Mouse (Mus musculus) cerebellum, adult 9-11 months (tissue): Measurements from ENCODE around the gene Emsy.

Experiments used
- DNase-seq: peaks from one replicate; pipeline ENCODE4 v3.0.0; 2022

The Emsy gene

GRCm38 (mm10) chr7:98667956-98668746, 11.6 kb upstream of the Emsy start:
- no peak for DNase-seq

- DNase-seq, result no peak
These were observed 9.1 kb upstream of the Emsy start for GRCm38 (mm10) chr7:98665726-98666125.

GRCm38 (mm10) chr7:98665166-98665565, 8.6 kb upstream of the Emsy start:
- no peak for DNase-seq

DNA sequence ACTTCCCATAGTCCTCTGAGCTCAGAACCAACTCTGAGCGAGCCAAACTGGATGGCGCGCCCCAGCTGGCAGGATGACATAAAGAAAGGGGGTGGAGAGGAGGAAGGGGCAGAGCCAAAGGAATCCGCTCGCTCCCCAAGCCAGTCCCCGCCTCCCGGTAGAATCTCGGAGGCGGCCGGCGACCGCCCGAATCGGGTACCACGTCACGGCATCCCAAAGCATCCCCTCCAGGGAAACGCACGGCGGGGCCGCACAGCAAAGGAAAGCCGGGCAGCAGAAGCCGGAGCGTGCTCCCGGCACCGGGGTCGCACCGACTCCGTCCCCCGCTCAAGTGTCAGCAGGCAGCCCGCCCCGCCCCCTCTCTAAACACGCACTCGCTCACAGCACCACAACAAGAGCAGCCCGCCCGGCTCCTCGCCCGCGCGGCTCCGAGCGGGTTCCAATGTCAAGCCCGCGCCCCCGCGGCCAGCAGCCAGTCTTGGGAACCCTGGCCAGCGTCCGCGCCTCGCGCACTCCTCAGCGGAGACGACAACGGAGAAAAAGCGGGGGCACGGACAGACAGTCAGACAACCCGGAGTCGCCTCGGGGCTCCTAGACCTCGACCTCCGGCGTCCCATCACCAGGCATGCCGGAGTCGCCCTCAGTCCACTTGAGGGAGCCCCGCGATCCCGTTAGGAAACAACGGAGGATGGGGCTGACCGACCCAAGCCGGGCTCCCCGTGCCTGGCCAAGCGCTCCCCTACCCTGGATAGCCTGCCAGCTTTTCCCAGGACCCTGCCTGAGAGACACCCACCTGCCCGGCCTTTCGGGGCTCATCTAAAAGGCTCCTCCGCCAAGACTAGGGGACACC, 677 bp downstream of the Emsy start:
- peak; percentile 85 for DNase-seq

DNA sequence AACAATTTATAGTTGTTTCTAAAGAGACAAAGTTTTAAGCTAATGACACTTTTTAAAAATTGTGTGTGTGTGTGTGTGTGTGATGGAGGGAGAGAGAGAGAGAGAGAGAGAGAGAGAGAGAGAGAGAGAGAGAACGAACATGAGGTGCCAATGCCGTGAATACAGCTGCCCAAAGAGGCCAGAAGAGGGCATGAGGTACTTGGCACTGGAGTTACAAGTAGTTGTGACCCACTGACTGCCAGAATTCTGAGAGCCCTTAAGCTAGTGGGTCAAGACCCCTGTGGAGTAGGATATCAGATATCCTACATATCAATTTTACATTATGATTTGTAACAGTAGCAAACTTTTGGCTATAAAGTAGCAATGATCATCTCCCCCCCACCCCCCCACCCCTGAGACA, 4.9 kb downstream of the Emsy start:
- DNase-seq, result no peak

- DNase-seq, result no peak
These were observed 12.3 kb downstream of the Emsy start for GRCm38 (mm10) chr7:98644238-98644637.

DNA sequence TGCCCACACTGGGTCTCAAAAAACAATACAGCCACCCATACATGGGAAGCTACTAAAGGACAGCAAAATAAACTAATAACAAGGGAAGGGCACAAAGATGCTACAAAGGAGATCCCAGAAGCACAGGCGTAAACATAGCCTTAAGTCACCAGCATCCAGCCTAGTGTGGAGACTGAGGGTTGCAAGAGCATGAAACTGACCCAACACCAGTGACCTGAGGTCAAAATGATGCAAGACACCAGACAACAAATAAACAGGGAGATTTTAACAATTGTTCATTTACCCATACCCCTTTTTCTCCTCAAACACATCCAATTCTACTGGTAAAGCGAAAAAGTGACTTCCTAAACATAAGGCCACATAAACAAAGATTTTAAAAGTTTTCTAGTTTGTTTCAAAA, 20.0 kb downstream of the Emsy start:
- no peak for DNase-seq

DNA sequence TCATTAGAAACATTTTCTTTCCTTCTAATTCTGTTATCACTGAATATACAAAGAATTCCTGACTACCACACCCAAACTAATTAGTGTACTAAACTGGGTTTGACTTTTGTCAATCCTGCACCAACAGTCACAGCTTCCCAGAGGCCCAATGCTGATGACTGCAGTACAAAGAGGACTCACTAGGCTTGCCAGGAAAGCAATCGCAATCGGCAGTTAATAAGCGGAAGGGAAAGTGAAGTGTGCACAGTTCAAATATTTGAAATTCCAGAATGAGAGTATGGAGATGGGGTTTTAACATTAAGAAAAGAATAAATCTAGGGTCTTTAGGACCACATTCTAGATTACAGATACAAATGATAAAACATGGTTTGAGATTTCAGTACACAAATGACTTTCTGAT, 23.6 kb downstream of the Emsy start:
- DNase-seq, result no peak

- no peak for DNase-seq
These were observed 26.6 kb downstream of the Emsy start for GRCm38 (mm10) chr7:98629947-98630346.

DNA sequence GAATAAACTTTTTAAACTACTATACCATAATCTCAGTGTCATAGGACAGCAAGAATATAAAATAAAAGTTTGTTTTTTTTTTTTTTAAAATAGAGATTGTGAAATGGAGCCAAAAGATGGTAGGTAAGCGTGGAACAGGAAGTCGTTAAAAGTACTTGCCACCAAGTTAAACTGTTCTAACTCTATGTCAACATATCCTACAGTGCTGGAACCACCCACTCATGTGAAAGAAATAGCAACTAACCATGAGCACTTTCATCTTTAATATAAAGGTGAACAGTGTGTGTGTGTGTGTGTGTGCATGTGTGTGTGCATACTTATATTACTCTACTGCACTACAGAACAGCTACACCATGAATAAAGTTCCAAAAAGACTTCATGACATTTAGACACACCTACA, 38.8 kb downstream of the Emsy start:
- no peak for DNase-seq

DNA sequence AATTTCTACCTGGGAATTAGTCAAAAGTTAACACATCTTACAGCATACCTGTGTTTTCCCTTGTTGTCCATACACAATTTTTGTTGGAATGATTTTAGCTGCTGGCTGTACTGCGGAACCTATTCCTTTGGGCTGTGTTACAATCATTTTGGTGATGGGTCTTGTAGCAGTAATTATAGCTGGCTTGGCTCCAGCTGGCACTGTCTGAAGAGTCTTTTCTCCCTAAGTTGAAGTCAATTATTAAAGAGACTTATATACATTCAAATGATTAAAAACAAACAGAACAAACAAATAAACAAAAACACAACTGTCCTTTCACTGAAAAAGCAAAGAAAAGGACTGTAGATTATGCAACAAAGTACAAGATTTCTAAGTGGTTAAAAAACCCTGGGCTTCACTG, 43.6 kb downstream of the Emsy start:
- DNase-seq, result no peak

DNA sequence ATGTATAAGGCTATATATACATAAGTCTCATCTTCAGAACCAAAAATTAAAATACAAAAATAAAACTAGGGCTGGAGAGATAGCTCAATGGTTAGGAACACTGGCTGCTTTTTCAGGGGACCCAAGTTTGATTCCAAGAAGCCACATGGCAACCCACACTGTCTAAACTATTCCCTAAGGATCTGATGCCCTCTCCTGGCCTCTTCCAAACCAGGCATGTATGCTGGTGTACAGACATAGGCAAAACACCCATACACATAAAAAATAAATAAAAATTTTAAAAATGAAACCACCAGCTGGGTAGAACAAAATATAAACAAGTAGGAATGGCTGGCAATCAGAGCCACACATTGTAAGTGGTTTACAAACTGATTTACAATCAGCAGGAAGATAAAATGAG, 48.1 kb downstream of the Emsy start:
- no peak for DNase-seq

GRCm38 (mm10) chr7:98607158-98607557, 49.4 kb downstream of the Emsy start:
- no peak for DNase-seq

- DNase-seq, result no peak
These were observed 54.9 kb downstream of the Emsy start for GRCm38 (mm10) chr7:98601715-98602114.

- DNase-seq, result no peak
These were observed 59.2 kb downstream of the Emsy start for GRCm38 (mm10) chr7:98597402-98597801.

GRCm38 (mm10) chr7:98594731-98595130, 61.9 kb downstream of the Emsy start:
- DNase-seq, result no peak

GRCm38 (mm10) chr7:98593276-98593675, 63.3 kb downstream of the Emsy start:
- peak; percentile 62 for DNase-seq

- no peak for DNase-seq
These were observed 67.6 kb downstream of the Emsy start for GRCm38 (mm10) chr7:98589028-98589427.

DNA sequence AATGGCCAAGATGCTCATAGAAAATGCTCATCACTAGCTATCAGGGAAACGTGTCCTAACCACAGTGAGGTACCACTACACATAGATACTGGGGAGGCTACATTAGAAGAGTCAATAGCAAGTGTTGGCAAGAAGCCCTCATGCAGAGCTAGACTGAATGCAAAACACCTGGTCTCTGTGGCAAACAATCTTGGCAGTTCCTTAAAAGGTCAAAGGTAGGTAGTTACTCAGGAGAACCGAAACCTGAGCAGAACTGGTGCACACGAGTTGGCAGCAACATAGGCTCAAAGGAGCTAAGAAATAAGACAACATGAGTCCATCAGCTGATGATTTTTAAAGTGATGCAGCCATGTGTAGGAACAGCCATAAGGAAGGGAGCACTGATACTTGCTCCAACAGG, 70.3 kb downstream of the Emsy start:
- no peak for DNase-seq

GRCm38 (mm10) chr7:98584555-98584954, 72.0 kb downstream of the Emsy start:
- no peak for DNase-seq

DNA sequence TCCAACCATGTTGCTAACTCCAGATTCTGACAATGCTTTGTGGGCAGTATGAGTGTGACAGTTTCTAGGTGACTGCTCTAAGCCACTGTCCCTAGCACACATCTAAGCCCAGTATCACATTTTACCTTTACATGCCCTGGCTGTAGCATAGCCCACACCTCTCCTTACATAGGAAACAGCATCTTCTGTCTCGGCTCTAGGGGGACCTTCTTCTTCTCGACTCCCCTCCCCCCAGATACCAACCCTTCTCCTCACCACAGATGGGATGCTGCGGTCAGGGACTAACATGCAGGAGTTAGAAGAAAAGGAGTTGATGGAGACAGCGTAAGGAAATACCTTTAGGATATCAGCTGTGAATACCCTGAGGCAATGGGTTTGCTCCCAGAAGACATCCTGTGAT, 75.3 kb downstream of the Emsy start:
- no peak for DNase-seq

- DNase-seq, result no peak
These were observed 76.1 kb downstream of the Emsy start for GRCm38 (mm10) chr7:98580441-98580840.

DNA sequence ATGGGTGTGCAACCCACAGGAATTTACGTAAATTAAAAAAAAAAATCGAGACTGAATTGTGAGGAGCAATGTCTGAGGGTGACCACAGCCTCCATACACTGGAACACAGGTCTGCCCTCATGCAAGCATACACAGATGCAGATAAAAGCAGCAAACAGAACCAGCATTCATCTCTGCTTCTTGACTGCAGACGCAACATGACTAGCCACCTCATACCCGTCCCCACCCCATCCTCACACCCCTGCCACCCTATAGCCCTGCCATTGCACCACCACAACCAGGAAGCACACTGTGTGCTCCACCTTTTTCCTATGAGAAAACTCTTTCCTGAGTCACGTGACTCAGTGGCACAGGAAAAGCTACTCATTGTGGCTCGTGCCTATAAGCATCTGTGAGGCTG, 76.9 kb downstream of the Emsy start:
- no peak for DNase-seq

DNA sequence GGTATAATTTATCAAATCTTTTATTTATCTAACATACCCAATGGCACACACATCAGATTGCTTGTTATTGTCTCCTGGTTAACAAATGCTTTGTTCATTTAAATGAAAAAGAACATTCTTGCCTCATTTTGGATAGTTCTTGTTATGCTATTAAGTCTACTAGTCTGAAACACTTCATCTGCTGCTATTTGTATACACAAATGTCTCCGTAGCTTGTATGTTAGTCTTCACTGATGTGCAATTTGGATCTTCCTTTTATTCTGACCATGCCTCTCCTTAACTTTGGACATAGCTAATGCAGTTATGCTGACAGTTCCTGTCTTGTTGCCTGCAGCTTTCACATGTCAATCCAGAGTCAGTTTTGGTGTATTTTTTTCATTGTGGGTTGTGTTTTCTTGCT, 79.1 kb downstream of the Emsy start:
- no peak for DNase-seq
